Mouse (Mus musculus): ENCODE results near the gene Desi1.

DNA sequence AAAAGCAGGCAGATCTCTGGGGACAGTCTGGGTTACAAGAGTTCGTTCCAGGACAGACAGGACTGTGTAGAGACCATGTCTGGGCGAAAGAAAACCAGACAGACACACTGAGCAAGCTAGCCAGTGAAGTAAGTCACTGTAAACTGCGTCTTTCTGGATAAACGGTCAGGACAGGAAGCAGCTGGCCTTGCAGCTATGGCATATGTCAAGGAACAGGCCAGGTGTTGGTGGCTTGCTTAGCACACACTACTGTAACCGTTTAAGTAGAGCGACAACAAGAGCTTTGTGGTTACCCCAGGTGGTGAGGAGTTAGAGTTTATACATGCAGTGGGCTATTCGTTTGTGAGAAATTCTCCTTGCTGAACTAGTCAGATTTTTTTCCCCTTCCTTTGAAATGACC, 5.9 kb downstream of the Desi1 start:
- TF ChIP-seq CTCF (IDR thresholded peaks at IDR 0.05; ENCODE audit: control insufficient read depth, insufficient read depth, low read length): no peak
- no peak for TF ChIP-seq POLR2A (IDR thresholded peaks at IDR 0.05; ENCODE audit: borderline replicate concordance, control insufficient read depth, low read depth, low read length)

Measured in bone marrow, adult 2 months (tissue).